Mouse (Mus musculus): ENCODE results near the gene Tmcc2. TPM values are rescaled to one million over a fixed set of nuclear protein-coding genes. Genes with fewer than 3 reads are reported as not detected.

Tmcc2 gene
- total and polyA plus RNA-seq, 3 experiments = 0.14 to 0.34 TPM; not detected in 1

GRCm38 (mm10) chr1:132365645-132366044, 25.4 kb downstream of the Tmcc2 start:
- no peak overlapping the region for H3K4me3 ChIP-seq (replicated peaks in 1 of 3; ENCODE audit: low read depth in 2 of 3, low read length in 2 of 3, poor library complexity in 1 of 3)
- H3K36me3 ChIP-seq (replicated peaks in 1 of 2; ENCODE audit: control insufficient read depth in 1 of 2, insufficient read depth in 1 of 2, low read length in 1 of 2) = no peaks in the 10 kb centered on the region
- in situ Hi-C loops (cut with MboI; ENCODE audit: low pct_ligation_motif_present, low pct_unique_long_range_greater_than_20kb, low sequenced_read_pairs) = loop anchor here (10.0 kb wide), 1 partner anchor 229 kb away; no protein-coding TSS in a partner anchor
- TF ChIP-seq TCF12 (IDR thresholded peaks at IDR 0.05; ENCODE audit: low read depth, low read length) (no peak), MYC (IDR thresholded peaks at IDR 0.05; ENCODE audit: low read depth, low read length) (no peak), CHD2 (IDR thresholded peaks at IDR 0.05; ENCODE audit: low read length) (no peak), MAX (IDR thresholded peaks at IDR 0.05; ENCODE audit: low read length) (no peak), MAZ (IDR thresholded peaks at IDR 0.05; ENCODE audit: low read depth, low read length) (no peak), GABPA (IDR thresholded peaks at IDR 0.05; ENCODE audit: insufficient replicate concordance, low read depth, low read length) (no peak), RAD21 (IDR thresholded peaks at IDR 0.05; ENCODE audit: low read depth, low read length) (no peak), CHD1 (IDR thresholded peaks at IDR 0.05; ENCODE audit: low read depth, low read length) (no peak), POLR2AphosphoS2 (IDR thresholded peaks at IDR 0.05; ENCODE audit: low read depth, low read length) (no peak), HCFC1 (IDR thresholded peaks at IDR 0.05; ENCODE audit: low read depth, low read length) (no peak), POLR2A (IDR thresholded peaks at IDR 0.05; ENCODE audit: low read depth, low read length) (no peak), IRF4 (IDR thresholded peaks at IDR 0.05; ENCODE audit: low read depth, low read length) (no peak), BHLHE40 (IDR thresholded peaks at IDR 0.05; ENCODE audit: low read depth, low read length) (no peak), ZNF384 (IDR thresholded peaks at IDR 0.05; ENCODE audit: low read depth, low read length) (no peak), RCOR1 (conservative IDR thresholded peaks at IDR 0.05; ENCODE audit: low read depth, low read length) (no peak), NELFE (IDR thresholded peaks at IDR 0.05; ENCODE audit: low read depth, low read length) (no peak), ZKSCAN1 (IDR thresholded peaks at IDR 0.05; ENCODE audit: borderline replicate concordance, low read depth, low read length) (no peak), EP300 (IDR thresholded peaks at IDR 0.05; ENCODE audit: low read length) (no peak), ZC3H11A (IDR thresholded peaks at IDR 0.05; ENCODE audit: low read depth, low read length) (no peak), JUND (conservative IDR thresholded peaks at IDR 0.05; ENCODE audit: low read depth, low read length) (no peak)
- peaks cover 7 to 25% of the 10 kb centered on the region in 2 experiments for H3K4me1 ChIP-seq (ENCODE audit: control insufficient read depth in 1 of 2, insufficient read depth in 2 of 2)
- H3K27ac ChIP-seq (ENCODE audit: insufficient read depth, low read depth) = no peak overlapping the region
- H3K27me3 ChIP-seq (replicated peaks) = peaks cover 2% of the 10 kb centered on the region
- no peak overlapping the region for H3K4me2 ChIP-seq (ENCODE audit: insufficient read depth, low read depth, poor library complexity, severe bottlenecking)
- no peaks in the 10 kb centered on the region for H3K9me3 ChIP-seq (replicated peaks; ENCODE audit: low read length)
- H3K9ac ChIP-seq (ENCODE audit: insufficient read depth, low read depth) = no peak overlapping the region
- dilution Hi-C loops (cut with MboI; ENCODE audit: extremely low pct_ligation_motif_present, extremely low pct_unique_long_range_greater_than_20kb, low sequenced_read_pairs) = no loop called here
- DNase-seq (ENCODE audit: extremely low read depth) = no peak
- no peaks in the 10 kb centered on the region for H3K79me2 ChIP-seq (replicated peaks; ENCODE audit: control insufficient read depth, extremely low read depth, insufficient read depth, poor library complexity, severe bottlenecking)

DNA sequence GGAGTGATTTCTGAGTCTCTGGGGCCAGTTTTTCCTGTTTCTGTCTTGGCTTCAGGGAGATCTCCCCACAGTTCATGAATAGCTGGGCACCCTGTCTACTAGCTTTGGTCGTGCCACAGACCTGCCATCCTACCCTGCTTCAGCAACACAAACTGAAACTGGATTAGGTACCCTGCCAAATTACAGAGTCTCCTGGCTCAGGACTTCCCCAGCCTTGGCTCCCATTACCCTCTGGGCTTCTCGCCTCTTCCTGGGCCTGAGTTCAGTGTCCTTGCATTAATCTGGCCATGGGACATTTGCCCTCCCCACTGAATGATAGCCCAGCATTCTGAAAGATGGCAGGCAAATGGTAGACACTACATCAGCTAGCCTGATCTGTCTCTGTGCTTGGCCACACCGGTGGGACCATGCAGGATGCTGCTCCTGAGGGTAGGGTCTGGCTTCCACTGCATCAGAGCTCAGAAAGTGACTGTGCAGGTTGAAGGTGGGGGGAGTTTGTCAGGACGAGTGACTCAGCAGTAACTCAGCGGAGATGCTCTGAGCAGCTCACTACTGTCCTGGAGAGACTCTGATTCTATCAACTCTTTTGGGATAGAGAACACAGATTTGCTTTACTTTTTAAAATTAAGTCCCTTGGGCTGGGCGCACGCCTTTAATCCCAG, 26.1 kb downstream of the Tmcc2 start:
- H3K27ac ChIP-seq (ENCODE audit: insufficient read depth, low read depth) = no peak overlapping the region
- H3K4me2 ChIP-seq (ENCODE audit: insufficient read depth, low read depth, poor library complexity, severe bottlenecking) = no peak overlapping the region
- no peaks in the 10 kb centered on the region for H3K9me3 ChIP-seq (replicated peaks; ENCODE audit: low read length)
- no peak overlapping the region for H3K9ac ChIP-seq (ENCODE audit: insufficient read depth, low read depth)
- peaks cover 2% of the 10 kb centered on the region for H3K27me3 ChIP-seq (replicated peaks)
- TF ChIP-seq ZC3H11A (IDR thresholded peaks at IDR 0.05; ENCODE audit: low read depth, low read length) (no peak), MXI1 (IDR thresholded peaks at IDR 0.05; ENCODE audit: low read depth, low read length) (no peak), JUND (conservative IDR thresholded peaks at IDR 0.05; ENCODE audit: low read depth, low read length) (no peak), CHD2 (IDR thresholded peaks at IDR 0.05; ENCODE audit: low read length) (no peak), SIN3A (IDR thresholded peaks at IDR 0.05; ENCODE audit: low read length) (no peak)
- H3K79me2 ChIP-seq (replicated peaks; ENCODE audit: control insufficient read depth, extremely low read depth, insufficient read depth, poor library complexity, severe bottlenecking) = no peaks in the 10 kb centered on the region
- peaks cover 0 to 2% of the 10 kb centered on the region in 2 experiments for H3K36me3 ChIP-seq (replicated peaks in 1 of 2; ENCODE audit: control insufficient read depth in 1 of 2, insufficient read depth in 1 of 2, low read length in 1 of 2)
- DNase-seq (ENCODE audit: extremely low read depth) = no peak
- dilution Hi-C loops (cut with MboI; ENCODE audit: extremely low pct_ligation_motif_present, extremely low pct_unique_long_range_greater_than_20kb, low sequenced_read_pairs) = no loop called here
- no peak overlapping the region for H3K4me3 ChIP-seq (replicated peaks in 1 of 3; ENCODE audit: low read depth in 2 of 3, low read length in 2 of 3, poor library complexity in 1 of 3)
- in situ Hi-C loops (cut with MboI; ENCODE audit: low pct_ligation_motif_present, low pct_unique_long_range_greater_than_20kb, low sequenced_read_pairs) = loop anchor here (10.0 kb wide), 1 partner anchor 230 kb away; no protein-coding TSS in a partner anchor
- peaks cover 7 to 24% of the 10 kb centered on the region in 2 experiments for H3K4me1 ChIP-seq (ENCODE audit: control insufficient read depth in 1 of 2, insufficient read depth in 2 of 2)

Data from CH12.LX (cell line).